Mouse (Mus musculus): ENCODE data around the gene Sctr.

Gene Sctr

GRCm38 (mm10) chr1:120111766-120112165 lies 105.1 kb downstream of the Sctr start:
- no peak for DNase-seq

DNA sequence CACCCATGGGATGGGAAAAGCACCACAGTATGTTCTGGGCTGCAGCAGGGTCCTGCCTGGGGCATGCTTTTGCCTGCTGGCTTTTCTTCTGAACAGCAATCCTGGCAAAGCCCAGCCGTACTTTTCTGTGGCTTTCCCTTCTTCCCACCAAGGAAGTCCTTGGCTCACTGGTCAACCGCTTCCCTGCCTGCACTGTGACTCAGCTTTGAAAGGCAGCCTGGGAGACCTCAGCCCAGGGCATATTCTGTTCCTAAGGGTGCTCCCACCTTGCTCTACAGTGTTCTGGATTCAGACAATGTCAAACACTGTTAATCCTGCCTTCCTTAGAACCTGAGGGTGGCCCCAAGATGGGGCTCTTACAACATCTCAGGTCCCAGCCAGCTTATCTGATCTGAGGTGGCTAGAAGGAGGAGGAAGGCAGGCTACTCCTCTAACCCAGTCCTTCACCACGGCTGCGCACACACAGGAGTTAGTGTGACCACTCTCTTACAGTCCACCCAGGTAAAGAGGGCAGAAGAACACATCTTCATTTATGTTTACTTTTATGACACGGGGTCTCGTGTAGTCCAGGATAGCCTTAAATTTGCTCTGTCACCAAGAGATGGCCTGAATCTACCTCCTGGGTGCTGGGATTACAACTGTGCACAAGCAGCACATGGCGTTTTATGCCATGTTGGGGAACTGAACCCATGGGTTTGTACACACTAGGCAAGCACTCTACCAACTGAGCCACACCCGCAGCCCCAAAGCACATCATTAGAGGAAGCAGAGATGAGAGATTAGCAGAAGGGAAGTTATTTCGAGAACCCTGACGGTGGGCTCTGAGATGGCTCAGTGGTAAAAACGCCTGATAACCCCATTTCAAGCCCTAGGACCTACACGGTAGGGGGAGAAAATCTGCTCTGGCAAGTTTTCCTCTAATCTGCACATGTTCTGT lies 105.8 kb downstream of the Sctr start:
- DNase-seq: no peak
